Mouse (Mus musculus): ENCODE data around the gene 4930451I11Rik. TPM values are rescaled to one million over a fixed set of nuclear protein-coding genes. Genes with fewer than 3 reads are reported as not detected.

4930451I11Rik gene
- polyA plus RNA-seq, 1 experiment from 2014 or later, result not detected

DNA sequence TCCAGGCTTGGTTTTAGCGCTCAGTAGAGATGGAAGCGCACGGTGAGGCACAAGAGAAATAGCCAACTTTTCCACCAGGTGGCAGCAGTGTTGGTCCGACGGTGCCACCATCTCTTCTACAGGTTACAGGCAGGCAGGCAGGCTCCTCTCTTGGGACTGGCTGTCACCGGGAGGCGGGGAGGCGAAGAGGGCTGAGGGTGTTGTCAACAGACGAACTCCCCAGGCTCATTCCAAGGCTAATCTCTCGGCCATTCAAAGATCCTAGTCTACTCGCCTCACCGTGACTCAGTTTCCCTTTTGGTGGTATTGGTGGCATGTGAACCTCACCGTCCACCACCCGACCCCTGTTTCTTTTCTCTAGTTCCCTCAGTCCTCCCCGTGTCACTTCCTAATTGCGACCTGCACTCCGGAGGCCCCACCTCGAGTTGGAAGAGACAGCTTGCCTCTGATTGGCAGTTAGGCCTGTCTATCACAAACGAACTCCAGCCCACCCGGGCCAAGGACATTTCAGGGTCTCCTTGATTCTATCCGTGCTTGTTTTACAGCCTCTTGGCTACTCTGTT, 678 bp upstream of the 4930451I11Rik start:
- H3K4me3 ChIP-seq, result peak overlapping the region; percentile 33
- H3K9ac ChIP-seq (replicated peaks), result 0 out of 2 replicates have a peak overlapping the region, but pooled peaks have one; percentile 20
- peak; percentile 81 for ATAC-seq (ENCODE audit: low FRiP score, low read depth)
- peak overlapping the region; percentile 57 for H3K4me2 ChIP-seq (replicated peaks)
- peaks cover 18% of the 10 kb centered on the region; the same call in 1 of the 2 replicates for H3K36me3 ChIP-seq
- H3K27ac ChIP-seq (replicated peaks), result no peak overlapping the region
- WGBS, result 2% methylated on average over 21 of the region's 21 CpGs
- peaks cover 12% of the 10 kb centered on the region for H3K27me3 ChIP-seq
- no peaks in the 10 kb centered on the region for H3K9me3 ChIP-seq
- peaks cover 11% of the 10 kb centered on the region for H3K4me1 ChIP-seq

GRCm38 (mm10) chr7:126825952-126826351, 5.5 kb downstream of the 4930451I11Rik start:
- Histone ChIP-seq H3K9ac (replicated peaks) (no peak overlapping the region), H3K4me2 (replicated peaks) (no peak overlapping the region), H3K4me1 (peaks cover 37% of the 10 kb centered on the region), H3K4me3 (no peak overlapping the region), H3K27ac (replicated peaks) (no peak overlapping the region), H3K9me3 (no peaks in the 10 kb centered on the region), H3K27me3 (peaks cover 17% of the 10 kb centered on the region), H3K36me3 (peaks cover 18% of the 10 kb centered on the region; the same call in 1 of the 2 replicates)
- no peak for ATAC-seq (ENCODE audit: low FRiP score, low read depth)
- WGBS, result 77% methylated on average over 5 of the region's 5 CpGs

DNA sequence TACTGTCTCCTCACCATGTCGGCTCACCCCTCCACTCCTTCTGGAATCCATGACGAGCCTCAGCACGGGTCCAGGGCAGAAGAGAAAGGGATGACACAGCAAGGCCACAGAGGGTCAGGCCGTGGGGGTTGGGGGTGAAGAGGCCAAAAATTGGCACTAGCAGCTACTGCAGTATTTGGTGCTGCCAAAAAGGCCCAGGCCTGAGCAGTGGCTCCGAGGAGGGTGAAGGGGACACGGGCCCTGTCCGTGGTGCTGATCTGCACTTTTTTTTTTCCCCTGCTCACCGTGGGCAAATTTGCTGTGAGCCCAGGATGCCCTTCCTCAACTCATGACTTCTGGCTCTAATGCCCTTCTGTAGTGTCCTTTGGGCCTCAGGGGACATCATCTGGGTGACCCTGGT, 6.0 kb downstream of the 4930451I11Rik start:
- no peak overlapping the region; the same call in 1 of the 2 replicates for H3K27ac ChIP-seq (replicated peaks)
- peaks cover 17% of the 10 kb centered on the region for H3K27me3 ChIP-seq
- H3K9me3 ChIP-seq, result no peaks in the 10 kb centered on the region
- H3K4me3 ChIP-seq, result 0 out of 2 replicates have a peak overlapping the region, but pooled peaks have one; percentile 9
- no peak for ATAC-seq (ENCODE audit: low FRiP score, low read depth)
- peaks cover 18% of the 10 kb centered on the region; the same call in 1 of the 2 replicates for H3K36me3 ChIP-seq
- H3K9ac ChIP-seq (replicated peaks), result no peak overlapping the region
- peaks cover 37% of the 10 kb centered on the region for H3K4me1 ChIP-seq
- peak overlapping the region; percentile 76 for H3K4me2 ChIP-seq (replicated peaks)
- 22% methylated on average over 8 of the region's 8 CpGs for WGBS

- H3K9ac ChIP-seq (replicated peaks), result peak overlapping the region; percentile 75
- peaks cover 34% of the 10 kb centered on the region for H3K4me1 ChIP-seq
- 7% methylated on average over 10 of the region's 10 CpGs for WGBS
- peak overlapping the region; percentile 58 for H3K4me3 ChIP-seq
- H3K9me3 ChIP-seq, result peaks cover 2% of the 10 kb centered on the region; the same call in 1 of the 2 replicates
- peak; percentile 28 for ATAC-seq (ENCODE audit: low FRiP score, low read depth)
- H3K27me3 ChIP-seq, result peaks cover 17% of the 10 kb centered on the region
- peak overlapping the region; percentile 84 for H3K27ac ChIP-seq (replicated peaks)
- peaks cover 13% of the 10 kb centered on the region; the same call in 1 of the 2 replicates for H3K36me3 ChIP-seq
- H3K4me2 ChIP-seq (replicated peaks), result peak overlapping the region; percentile 76
These were observed 7.5 kb downstream of the 4930451I11Rik start for GRCm38 (mm10) chr7:126823940-126824339.

DNA sequence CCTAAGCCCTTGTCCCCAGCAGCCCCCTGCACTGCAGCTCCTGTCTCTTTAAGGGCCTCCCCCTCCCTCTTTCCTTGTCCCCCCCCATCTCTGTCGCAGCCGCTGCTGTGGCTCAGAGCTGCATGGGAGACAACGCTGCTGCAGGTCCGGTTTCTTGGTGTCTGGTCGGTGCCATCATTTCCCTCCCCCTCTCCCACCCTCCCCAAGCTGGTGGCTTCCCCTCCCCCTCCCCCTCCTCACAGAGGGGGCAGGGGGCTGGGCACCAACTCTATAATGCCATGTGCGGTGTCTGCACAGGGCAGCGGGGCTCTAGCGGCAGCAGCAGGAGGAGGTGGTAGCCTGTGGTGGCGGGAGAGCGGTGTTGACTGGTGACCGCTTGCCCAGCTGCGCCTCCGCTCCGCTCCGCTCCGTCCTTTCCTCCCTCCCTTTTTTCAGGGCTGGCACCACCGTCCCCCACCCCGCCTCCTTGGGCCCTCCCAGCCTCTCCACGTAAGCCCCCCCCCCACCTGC, 8.2 kb downstream of the 4930451I11Rik start:
- peaks cover 34% of the 10 kb centered on the region for H3K4me1 ChIP-seq
- H3K27me3 ChIP-seq, result peaks cover 11% of the 10 kb centered on the region
- peak overlapping the region; percentile 84 for H3K27ac ChIP-seq (replicated peaks)
- H3K9ac ChIP-seq (replicated peaks), result peak overlapping the region; percentile 75
- peaks cover 4% of the 10 kb centered on the region; the same call in 1 of the 2 replicates for H3K9me3 ChIP-seq
- peak; percentile 82 for ATAC-seq (ENCODE audit: low FRiP score, low read depth)
- H3K36me3 ChIP-seq, result peaks cover 7% of the 10 kb centered on the region; the same call in 1 of the 2 replicates
- H3K4me3 ChIP-seq, result peak overlapping the region; percentile 58
- peak overlapping the region; percentile 76 for H3K4me2 ChIP-seq (replicated peaks)
- WGBS, result 0% methylated on average over 8 of the region's 19 CpGs

- Histone ChIP-seq H3K4me1 (peaks cover 34% of the 10 kb centered on the region), H3K4me2 (replicated peaks) (peak overlapping the region; percentile 76), H3K9ac (replicated peaks) (peak overlapping the region; percentile 75), H3K4me3 (peak overlapping the region; percentile 58), H3K27me3 (peaks cover 11% of the 10 kb centered on the region), H3K9me3 (peaks cover 4% of the 10 kb centered on the region; the same call in 1 of the 2 replicates), H3K27ac (replicated peaks) (peak overlapping the region; percentile 84), H3K36me3 (peaks cover 4% of the 10 kb centered on the region; the same call in 1 of the 2 replicates)
- 0 out of 2 replicates have a peak, but pooled peaks have one; percentile 14 for ATAC-seq (ENCODE audit: low FRiP score, low read depth)
- WGBS, result 18% methylated on average over 9 of the region's 9 CpGs
These were observed 8.7 kb downstream of the 4930451I11Rik start for GRCm38 (mm10) chr7:126822741-126823140.

GRCm38 (mm10) chr7:126821835-126822511, 9.5 kb downstream of the 4930451I11Rik start:
- H3K27me3 ChIP-seq, result peaks cover 11% of the 10 kb centered on the region
- WGBS, result 21% methylated on average over 7 of the region's 7 CpGs
- H3K4me3 ChIP-seq, result no peak overlapping the region
- H3K4me1 ChIP-seq, result peaks cover 34% of the 10 kb centered on the region
- peak overlapping the region; percentile 84; the same call in 1 of the 2 replicates for H3K27ac ChIP-seq (replicated peaks)
- ATAC-seq (ENCODE audit: low FRiP score, low read depth), result 0 out of 2 replicates have a peak, but pooled peaks have one; percentile 18
- no peaks in the 10 kb centered on the region for H3K36me3 ChIP-seq
- peak overlapping the region; percentile 75; the same call in 1 of the 2 replicates for H3K9ac ChIP-seq (replicated peaks)
- H3K4me2 ChIP-seq (replicated peaks), result peak overlapping the region; percentile 76
- peaks cover 4% of the 10 kb centered on the region; the same call in 1 of the 2 replicates for H3K9me3 ChIP-seq

DNA sequence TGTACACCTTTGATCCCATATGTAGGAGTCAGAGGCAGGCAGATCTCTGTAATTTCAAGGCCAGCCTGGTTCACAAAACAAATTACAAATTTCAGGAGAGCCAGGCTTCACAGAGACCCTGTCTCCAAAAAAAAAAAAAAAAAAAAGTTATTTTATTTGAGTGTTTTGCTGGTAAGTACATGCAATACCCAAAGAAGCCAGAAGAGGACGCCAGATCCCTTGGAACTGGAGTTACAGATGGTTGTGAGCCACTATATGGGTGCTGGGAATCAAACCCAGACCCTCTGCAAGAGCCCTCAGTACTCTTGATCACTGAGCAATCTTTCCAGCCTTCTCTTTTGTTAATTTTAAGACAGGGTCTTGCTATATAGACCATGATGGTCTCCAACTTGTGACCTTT, 12.6 kb downstream of the 4930451I11Rik start:
- H3K27me3 ChIP-seq, result 0 out of 2 replicates have a peak, but pooled peaks cover 2% of the 10 kb centered on the region
- no peak overlapping the region for H3K27ac ChIP-seq (replicated peaks)
- no peak overlapping the region for H3K9ac ChIP-seq (replicated peaks)
- H3K4me2 ChIP-seq (replicated peaks), result no peak overlapping the region
- no peak for ATAC-seq (ENCODE audit: low FRiP score, low read depth)
- WGBS, result 29% methylated on average over 1 of the region's 1 CpGs
- H3K9me3 ChIP-seq, result peaks cover 4% of the 10 kb centered on the region; the same call in 1 of the 2 replicates
- peaks cover 16% of the 10 kb centered on the region for H3K4me1 ChIP-seq
- H3K36me3 ChIP-seq, result no peaks in the 10 kb centered on the region
- H3K4me3 ChIP-seq, result no peak overlapping the region

- WGBS, result 84% methylated on average over 7 of the region's 7 CpGs
- H3K9me3 ChIP-seq, result peaks cover 4% of the 10 kb centered on the region; the same call in 1 of the 2 replicates
These were observed 13.8 kb downstream of the 4930451I11Rik start for GRCm38 (mm10) chr7:126817595-126817994.

DNA sequence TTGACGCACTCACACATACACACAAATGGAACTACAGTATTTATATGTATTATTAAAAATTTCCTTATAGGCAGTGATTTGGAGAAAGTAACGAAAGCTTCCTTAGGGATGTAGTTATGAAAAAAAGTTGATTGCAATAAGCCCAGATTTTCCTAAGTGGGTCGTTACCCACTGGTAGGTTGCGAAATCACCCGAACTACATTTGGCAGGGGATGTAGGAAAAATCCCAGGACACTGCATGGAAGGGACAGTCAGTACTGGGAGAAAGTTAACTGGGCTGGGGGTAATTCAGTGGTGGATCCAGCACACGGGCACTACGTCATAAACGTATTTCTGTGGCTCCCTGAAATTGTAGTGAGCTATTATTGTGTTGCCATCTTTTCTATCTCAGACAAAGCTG, 14.9 kb downstream of the 4930451I11Rik start:
- H3K9me3 ChIP-seq, result peaks cover 4% of the 10 kb centered on the region; the same call in 1 of the 2 replicates
- H3K27ac ChIP-seq (replicated peaks), result no peak overlapping the region
- H3K27me3 ChIP-seq, result peaks cover 12% of the 10 kb centered on the region; the same call in 1 of the 2 replicates
- H3K4me2 ChIP-seq (replicated peaks), result no peak overlapping the region
- H3K36me3 ChIP-seq, result no peaks in the 10 kb centered on the region
- H3K9ac ChIP-seq (replicated peaks), result no peak overlapping the region
- ATAC-seq (ENCODE audit: low FRiP score, low read depth), result no peak
- no peaks in the 10 kb centered on the region for H3K4me1 ChIP-seq
- H3K4me3 ChIP-seq, result no peak overlapping the region
- 91% methylated on average over 8 of the region's 8 CpGs for WGBS

More at GRCm38 (mm10) chr7:126817595-126817994, 13.8 kb downstream of the 4930451I11Rik start:
- H3K4me1 ChIP-seq, result peaks cover 8% of the 10 kb centered on the region
- no peaks in the 10 kb centered on the region for H3K36me3 ChIP-seq
- no peak overlapping the region for H3K4me3 ChIP-seq
- ATAC-seq (ENCODE audit: low FRiP score, low read depth), result no peak
- no peak overlapping the region for H3K4me2 ChIP-seq (replicated peaks)
- H3K9ac ChIP-seq (replicated peaks), result no peak overlapping the region
- 0 out of 2 replicates have a peak, but pooled peaks cover 5% of the 10 kb centered on the region for H3K27me3 ChIP-seq
- H3K27ac ChIP-seq (replicated peaks), result no peak overlapping the region

GRCm38 (mm10) chr7:126815726-126816222, 15.7 kb downstream of the 4930451I11Rik start:
- Histone ChIP-seq H3K27ac (replicated peaks) (no peak overlapping the region), H3K9ac (replicated peaks) (no peak overlapping the region), H3K9me3 (peaks cover 4% of the 10 kb centered on the region; the same call in 1 of the 2 replicates), H3K27me3 (peaks cover 12% of the 10 kb centered on the region; the same call in 1 of the 2 replicates), H3K4me3 (no peak overlapping the region), H3K4me2 (replicated peaks) (no peak overlapping the region), H3K4me1 (no peaks in the 10 kb centered on the region), H3K36me3 (no peaks in the 10 kb centered on the region)
- ATAC-seq (ENCODE audit: low FRiP score, low read depth), result no peak
- 59% methylated on average over 8 of the region's 8 CpGs for whole genome bisulfite sequencing
